Mouse (Mus musculus): ENCODE data around the gene Coro6.

The Coro6 gene

DNA sequence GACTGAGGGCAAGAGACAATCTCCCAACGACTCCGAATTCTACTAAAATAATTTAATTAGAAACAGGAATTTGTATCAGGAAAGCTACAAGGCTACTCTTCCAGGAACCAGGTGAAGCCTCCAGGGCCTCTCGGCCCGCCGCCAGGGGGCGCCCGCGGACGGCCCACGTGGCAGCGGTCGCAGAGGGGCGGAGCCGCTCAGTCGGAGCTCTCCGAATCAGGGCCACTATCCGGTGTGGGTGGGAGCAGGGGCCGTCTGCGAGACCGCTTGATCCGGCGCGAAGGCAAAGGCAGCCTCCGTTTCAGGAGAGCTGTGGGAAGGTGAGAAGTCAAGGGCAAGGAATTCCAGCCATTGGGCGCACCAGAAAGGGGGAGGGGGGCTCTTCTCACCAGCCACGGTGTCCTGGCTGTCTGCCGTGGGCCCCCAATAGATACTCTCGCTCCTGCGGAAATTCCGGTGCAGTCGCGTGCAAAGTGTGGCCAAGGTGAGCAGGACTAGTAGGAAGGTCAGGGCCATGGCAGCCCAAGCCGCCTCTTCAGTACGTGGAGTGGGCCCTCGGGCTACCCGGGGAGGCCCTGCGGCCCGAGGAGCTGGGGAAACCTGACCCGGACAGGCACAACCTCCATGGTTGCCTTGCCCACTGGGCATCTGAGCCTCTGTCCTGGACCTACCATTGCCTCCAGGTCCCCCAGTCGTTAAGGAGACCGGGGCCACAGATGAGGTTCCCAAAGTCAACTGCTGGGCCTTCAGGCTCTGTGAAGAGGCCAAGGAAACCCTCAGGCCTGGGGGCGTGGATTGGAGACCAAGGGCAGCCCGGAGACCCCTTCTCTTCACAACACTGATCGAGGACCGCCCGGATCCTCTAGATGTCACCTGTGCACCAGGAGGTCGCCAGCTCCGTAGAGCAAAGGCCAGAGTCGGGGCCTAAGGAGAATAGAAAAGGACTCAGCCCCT lies 46.1 kb downstream of the Coro6 start:
- TF ChIP-seq GATA4 (IDR thresholded peaks at IDR 0.05; ENCODE audit: insufficient replicate concordance, low read length), result no peak

DNA sequence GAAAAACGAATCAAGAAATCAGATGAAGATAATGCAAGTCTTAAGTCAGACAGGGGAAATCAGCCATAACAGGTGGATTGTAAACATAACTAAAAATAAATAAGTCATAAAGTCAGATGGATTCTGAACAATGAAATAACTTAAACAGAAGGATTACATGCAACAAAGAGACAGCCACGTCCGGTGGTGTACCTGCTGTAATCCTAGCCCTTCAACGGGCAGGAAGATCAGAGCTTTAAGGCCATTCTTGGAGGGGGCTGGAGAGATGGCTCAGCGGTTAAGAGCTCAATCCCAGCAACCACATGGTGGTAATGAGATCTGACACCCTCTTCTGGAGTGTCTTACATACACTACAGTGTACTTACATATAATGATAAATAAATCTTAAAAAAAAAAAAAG lies 49.1 kb downstream of the Coro6 start:
- no peak for TF ChIP-seq GATA4 (IDR thresholded peaks at IDR 0.05; ENCODE audit: insufficient replicate concordance, low read length)

DNA sequence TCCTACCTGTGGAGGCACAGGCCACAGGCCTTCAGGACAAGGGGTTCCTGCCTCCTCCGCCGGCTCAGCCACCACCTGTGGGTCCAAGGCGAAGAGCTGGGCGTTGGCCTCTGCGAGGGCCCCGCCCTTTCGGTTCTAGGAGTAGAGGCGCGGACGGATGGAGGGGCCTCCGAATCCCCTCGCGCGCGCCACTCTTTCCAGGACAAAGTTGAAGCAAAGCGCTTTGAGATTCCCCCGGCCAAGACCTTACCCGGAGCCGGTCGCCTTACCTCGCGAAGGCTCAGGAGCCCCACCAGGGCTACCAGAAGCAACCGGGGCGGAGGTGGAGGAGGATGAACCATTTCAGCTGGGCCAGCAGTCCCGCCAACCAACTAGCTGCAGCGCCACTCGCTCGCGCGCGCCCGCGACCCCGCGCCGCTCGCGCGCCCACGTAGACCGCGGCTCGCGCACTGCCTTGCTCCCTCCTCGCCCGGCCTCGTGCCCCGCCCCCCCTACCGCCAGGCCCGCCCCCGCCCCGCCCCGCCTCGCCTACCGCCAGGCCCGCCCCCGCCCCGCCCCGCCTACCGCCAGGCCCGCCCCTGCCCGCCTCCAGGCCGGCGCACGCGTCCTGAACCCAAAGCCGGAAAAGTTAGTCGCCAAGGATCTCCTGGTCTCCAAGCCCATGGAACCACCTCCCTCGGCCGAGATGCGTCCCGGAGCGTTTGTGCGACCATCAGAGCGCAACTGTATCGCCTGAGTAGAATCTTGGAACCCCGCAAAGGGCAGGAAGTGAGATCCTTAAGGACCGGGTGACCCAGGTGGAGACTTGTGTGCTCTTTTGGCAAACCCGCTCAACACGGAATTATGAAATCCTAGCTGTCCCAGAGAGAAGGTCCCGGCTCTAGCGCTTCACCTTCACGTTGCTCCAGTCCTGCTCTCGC lies 50.9 kb downstream of the Coro6 start:
- TF ChIP-seq GATA4 (IDR thresholded peaks at IDR 0.05; ENCODE audit: insufficient replicate concordance, low read length), result no peak; the same call in 1 of the 2 replicates

DNA sequence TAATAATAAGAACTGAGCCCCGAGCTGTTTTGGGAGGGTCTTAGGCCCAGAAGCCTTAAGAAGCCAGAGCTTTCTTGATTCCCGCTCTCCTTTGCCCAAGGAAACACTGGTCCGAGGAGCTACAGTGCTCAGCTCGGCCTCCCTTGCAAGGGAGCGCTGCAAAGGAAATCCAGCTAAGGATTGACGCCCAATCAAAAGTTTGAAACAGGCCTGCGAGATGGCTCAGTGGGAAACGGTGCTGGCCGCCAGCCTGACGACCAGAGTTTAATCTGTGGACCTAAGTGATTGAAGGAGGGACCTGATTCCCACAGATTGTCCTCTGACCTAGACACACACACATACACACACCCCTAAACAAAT lies 51.6 kb downstream of the Coro6 start:
- no peak for TF ChIP-seq GATA4 (IDR thresholded peaks at IDR 0.05; ENCODE audit: insufficient replicate concordance, low read length)

DNA sequence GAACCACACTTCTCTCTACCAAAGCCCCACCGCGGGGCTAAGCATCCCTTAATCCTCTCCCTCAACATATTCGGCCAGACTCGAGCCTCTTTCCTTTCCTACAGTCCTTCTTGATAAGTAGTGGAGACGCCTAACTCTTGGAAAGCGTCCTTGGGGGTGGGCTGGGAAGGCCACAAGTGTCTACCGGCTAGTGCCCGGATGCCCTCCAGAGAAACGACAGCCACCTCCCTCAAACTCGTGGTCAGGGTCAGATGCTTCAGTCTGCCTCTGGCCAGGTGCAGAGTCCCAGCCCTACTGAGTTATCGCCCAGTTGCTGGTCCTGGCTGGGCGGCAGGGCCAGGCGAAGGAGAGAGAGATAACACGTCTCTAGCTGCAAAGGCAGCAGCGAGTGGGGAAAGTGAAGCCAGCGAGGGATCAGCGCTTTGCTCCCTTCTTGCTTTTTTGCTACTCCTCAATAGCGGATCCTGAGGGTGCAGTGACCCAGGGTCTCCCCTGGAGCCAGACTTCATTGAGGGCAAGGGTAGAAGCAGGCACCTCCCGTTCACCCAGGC lies 52.1 kb downstream of the Coro6 start:
- no peak for TF ChIP-seq GATA4 (IDR thresholded peaks at IDR 0.05; ENCODE audit: insufficient replicate concordance, low read length)

DNA sequence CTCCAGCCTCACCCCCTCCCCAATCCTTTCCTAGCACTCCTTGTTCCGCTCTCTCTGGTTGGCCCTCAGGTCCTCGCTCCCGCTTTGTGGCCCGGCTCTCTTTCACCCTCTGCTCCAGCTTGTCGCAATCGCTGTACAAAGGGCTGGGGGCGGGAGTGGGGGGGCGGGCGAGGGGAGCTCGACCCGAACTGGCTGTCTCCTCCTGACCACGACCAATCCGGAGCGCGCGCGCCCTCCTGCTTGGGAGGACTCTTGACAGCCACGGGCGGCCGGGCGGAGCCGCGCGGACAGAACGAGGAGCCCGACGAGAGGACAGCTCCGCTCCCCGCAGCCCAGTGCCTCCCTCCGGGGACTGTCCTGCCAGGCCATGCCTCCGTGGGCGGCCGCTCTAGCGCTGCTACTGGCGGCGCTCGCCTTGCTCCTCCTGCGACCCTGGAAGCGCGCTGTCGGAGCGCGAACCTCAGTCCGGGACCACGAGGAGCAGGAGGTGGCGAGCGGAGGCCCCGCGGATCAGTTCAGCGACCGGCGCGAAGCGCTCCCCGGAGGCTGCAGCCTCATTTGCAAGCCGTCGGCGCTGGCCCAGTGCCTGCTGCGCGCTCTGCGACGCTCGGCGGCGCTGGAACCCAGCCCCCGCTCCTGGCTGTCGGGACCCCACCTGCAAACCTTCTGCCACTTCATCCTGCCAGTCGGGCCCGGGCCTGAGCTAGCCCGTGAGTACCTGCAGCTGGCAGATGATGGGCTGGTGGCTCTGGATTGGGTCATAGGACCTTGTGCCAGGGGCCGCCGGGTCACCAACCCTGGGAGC lies 52.8 kb downstream of the Coro6 start, which contains the start of gene Abhd15:
Abhd15 (plus strand) TSS at position 290 of the 805 bp plus-strand sequence.
- TF ChIP-seq GATA4 (IDR thresholded peaks at IDR 0.05; ENCODE audit: insufficient replicate concordance, low read length), result no peak

DNA sequence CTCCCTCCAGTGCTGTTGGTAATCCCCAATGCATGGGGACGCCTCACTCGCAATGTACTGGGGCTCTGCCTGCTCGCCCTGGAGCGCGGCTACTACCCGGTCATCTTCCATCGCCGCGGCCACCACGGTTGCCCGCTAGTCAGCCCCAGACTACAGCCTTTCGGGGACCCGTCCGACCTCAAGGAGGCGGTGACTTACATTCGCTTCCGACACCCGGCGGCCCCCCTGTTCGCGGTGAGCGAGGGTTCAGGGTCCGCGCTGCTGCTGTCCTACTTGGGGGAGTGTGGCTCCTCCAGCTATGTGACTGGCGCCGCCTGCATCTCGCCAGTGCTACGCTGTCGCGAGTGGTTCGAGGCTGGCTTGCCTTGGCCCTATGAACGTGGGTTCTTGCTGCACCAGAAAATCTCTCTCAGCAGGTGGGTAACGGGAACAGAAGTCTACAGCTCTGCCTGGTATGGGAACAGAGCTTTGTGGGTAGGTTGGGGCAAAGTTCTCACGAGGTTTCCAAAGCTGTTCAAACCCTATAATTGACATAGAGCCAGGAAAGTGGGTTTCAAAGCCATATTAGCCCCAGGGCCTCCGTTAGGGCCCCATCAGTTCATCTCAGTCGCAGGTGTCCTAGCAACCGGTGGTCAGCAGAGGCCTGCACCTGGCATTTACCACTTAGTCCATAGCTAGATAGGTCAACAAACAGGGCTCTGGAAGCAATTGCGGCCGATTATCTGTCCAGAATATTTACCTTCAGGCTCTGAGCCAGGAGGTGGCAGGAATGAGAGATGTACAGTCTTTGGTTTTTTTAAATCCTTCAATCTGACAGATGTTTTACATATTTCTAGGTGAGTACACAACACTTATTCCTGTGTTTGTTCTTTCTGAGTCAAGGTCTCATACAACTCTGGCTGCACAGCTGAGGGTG lies 53.7 kb downstream of the Coro6 start, which contains the start of gene Trp53i13:
Trp53i13 (minus strand) TSS at position 344 of the 916 bp plus-strand sequence.
- TF ChIP-seq GATA4 (IDR thresholded peaks at IDR 0.05; ENCODE audit: insufficient replicate concordance, low read length), result no peak

DNA sequence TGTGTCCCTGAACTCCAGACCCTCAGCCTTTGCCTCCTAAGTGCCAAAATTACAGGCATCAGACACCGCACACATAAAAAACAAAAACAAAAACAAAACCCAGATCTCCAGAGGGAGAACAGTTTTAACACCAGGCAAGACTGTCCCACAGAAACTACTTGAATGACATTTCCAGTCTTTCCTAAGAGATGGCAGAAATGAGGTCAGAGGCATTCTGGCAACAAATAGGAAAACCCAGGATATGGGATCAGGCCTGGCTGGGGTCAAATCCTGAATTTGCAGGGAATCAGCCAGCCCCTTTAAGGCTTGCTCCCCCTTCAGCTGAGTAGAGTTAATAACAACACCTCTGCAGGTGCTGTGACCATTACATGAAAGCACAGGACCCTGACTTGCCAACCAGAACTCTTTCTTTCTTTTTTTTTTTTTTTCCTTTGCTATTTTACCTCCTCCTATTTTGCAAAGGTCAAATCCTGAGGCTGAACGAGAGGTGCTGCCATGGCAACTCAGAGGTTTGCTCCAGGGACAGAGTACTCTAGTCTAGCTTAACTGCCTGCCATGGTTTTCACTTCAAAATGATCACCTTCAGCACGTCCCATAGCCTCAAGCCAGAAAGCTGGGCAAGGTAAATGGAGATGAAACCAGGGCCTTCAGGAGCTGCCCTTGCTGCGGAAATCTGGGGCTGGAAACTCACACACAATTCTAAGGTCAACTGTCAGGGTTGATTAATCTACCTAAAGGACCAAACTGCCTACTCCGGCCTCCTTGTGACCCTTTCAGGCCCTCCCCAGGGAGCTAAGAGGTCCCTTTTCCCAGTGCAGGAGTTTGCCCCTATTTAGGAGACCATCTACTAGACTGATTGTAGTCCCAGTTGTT lies 54.6 kb downstream of the Coro6 start:
- TF ChIP-seq GATA4 (IDR thresholded peaks at IDR 0.05; ENCODE audit: insufficient replicate concordance, low read length), result no peak

DNA sequence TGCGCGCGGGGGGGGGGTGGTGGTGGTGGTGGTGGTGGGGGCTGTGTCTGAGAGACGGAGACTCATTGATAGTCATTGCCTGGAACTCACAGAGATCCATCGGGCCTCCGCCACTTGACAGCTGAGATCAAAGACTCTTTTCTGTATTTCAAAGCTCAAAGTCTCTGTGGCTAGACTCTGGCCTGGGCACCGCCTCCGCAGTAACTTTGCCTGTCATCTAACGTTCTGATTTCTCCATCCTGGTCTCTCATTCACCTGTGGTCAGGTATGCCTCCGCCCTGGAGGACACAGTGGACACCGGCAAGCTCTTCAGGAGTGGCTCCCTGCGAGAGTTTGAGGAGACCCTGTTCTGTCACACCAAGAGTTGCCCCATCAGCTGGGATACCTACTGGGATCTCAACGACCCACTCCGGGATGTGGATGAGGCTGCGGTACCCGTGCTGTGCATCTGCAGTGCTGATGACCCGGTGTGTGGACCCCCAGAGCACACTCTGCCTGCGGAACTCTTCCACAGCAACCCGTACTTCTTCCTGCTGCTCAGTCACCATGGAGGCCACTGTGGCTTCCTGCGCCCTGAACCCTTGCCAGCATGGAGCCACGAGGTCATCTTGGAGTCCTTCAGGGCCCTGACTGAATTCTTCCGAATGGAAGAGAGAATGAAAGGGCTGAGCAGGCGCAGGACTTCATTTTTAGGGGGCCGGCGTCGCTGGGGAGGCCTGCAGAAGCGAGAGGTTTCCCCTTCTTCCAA lies 56.0 kb downstream of the Coro6 start:
- TF ChIP-seq GATA4 (IDR thresholded peaks at IDR 0.05; ENCODE audit: insufficient replicate concordance, low read length), result no peak

DNA sequence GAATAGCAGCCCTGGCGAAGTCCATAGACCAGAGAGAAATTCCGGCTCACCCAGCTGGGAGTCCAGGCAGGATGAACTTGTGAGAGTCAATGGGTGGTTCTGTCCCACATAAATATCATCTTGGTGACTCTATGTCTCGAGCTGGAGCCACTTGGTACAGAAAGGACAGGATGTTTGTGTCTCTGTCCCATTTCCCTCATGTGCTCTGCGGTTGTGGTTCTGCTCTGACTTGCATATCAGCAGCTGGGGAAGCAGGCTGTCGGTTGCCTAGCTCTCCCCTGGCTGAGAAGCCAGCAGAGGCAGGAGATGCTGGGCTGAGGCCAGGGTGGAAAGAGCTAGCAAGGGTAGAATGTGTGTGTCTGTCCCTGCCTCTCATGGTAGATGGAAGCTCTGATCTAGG lies 56.8 kb downstream of the Coro6 start, which contains the start of gene Gm10392:
Gm10392 (minus strand) TSS at position 156 of the 400 bp plus-strand sequence.
- TF ChIP-seq GATA4 (IDR thresholded peaks at IDR 0.05; ENCODE audit: insufficient replicate concordance, low read length), result no peak
